Mouse (Mus musculus) C2C12 (cell line): ENCODE data around the gene Gm45062.

Experiments
- CTCF ChIP-seq: IDR thresholded peaks from one replicate; pipeline ENCODE4 v1.5.1; 2011; ENCODE audit not compliant: control insufficient read depth, insufficient read depth, insufficient read length
- MAX ChIP-seq: IDR thresholded peaks from one replicate; pipeline ENCODE4 v1.6.1; 2011; ENCODE audit warnings: mild to moderate bottlenecking, control low read depth

GRCm38 (mm10) chr6:8374290-8374689 is 115.0 kb downstream of the Gm45062 start:
- TF ChIP-seq MAX (no peak), CTCF (no peak)
